Mouse (Mus musculus): Measurements from ENCODE around the gene Nprl2.
A peak's percentile ranks its signal among the peaks of the same experiment; 100 is the strongest.

The Nprl2 gene

GRCm38 (mm10) chr9:107541474-107542351, at the start of gene Nprl2, which contains the start of gene Cyb561d2:
Gene Nprl2 (plus strand): TSS chr9:107542226.
Gene Cyb561d2 (minus strand): TSS chr9:107542193.
- DNase-seq (ENCODE audit: low spot score in 2 of 2) = peak; percentile 92 to 93

- DNase-seq (ENCODE audit: low spot score in 2 of 2) = no peak
Observed at GRCm38 (mm10) chr9:107493511-107493910, 48.5 kb upstream of the Nprl2 start.

GRCm38 (mm10) chr9:107494238-107494637, 47.8 kb upstream of the Nprl2 start:
- DNase-seq (ENCODE audit: low spot score in 2 of 2) = no peak

GRCm38 (mm10) chr9:107496359-107496758, 45.7 kb upstream of the Nprl2 start:
- DNase-seq (ENCODE audit: low spot score in 2 of 2) = no peak

GRCm38 (mm10) chr9:107500708-107501286, 41.2 kb upstream of the Nprl2 start:
- DNase-seq (ENCODE audit: low spot score in 2 of 2) = no peak

- DNase-seq (ENCODE audit: low spot score in 2 of 2) = no peak
Observed at GRCm38 (mm10) chr9:107502131-107502846, 39.7 kb upstream of the Nprl2 start.

GRCm38 (mm10) chr9:107504662-107505537, 37.1 kb upstream of the Nprl2 start:
- DNase-seq (ENCODE audit: low spot score in 2 of 2) = no peak

- DNase-seq (ENCODE audit: low spot score in 2 of 2) = peak; percentile 66 to 67
Observed at GRCm38 (mm10) chr9:107508266-107508665, 33.8 kb upstream of the Nprl2 start.

- no peak for DNase-seq (ENCODE audit: low spot score in 2 of 2)
Observed at GRCm38 (mm10) chr9:107510384-107511100, 31.5 kb upstream of the Nprl2 start.

GRCm38 (mm10) chr9:107511436-107511835, 30.6 kb upstream of the Nprl2 start:
- DNase-seq (ENCODE audit: low spot score in 2 of 2) = no peak

GRCm38 (mm10) chr9:107512326-107512725, 29.7 kb upstream of the Nprl2 start:
- DNase-seq (ENCODE audit: low spot score in 2 of 2) = no peak

GRCm38 (mm10) chr9:107514303-107514955, 27.6 kb upstream of the Nprl2 start:
- peak; percentile 64 to 85 for DNase-seq (ENCODE audit: low spot score in 2 of 2)

- DNase-seq (ENCODE audit: low spot score in 2 of 2) = no peak
Observed at GRCm38 (mm10) chr9:107520331-107520730, 21.7 kb upstream of the Nprl2 start.

- no peak for DNase-seq (ENCODE audit: low spot score in 2 of 2)
Observed at GRCm38 (mm10) chr9:107521190-107521589, 20.8 kb upstream of the Nprl2 start.

- no peak for DNase-seq (ENCODE audit: low spot score in 2 of 2)
Observed at GRCm38 (mm10) chr9:107521711-107522399, 20.2 kb upstream of the Nprl2 start.

- DNase-seq (ENCODE audit: low spot score in 2 of 2) = no peak
Observed at GRCm38 (mm10) chr9:107522400-107522711, 19.7 kb upstream of the Nprl2 start.

- DNase-seq (ENCODE audit: low spot score in 2 of 2) = peak; percentile 72 to 77
Observed at GRCm38 (mm10) chr9:107526198-107527026, 15.6 kb upstream of the Nprl2 start.

GRCm38 (mm10) chr9:107533791-107534407, 8.1 kb upstream of the Nprl2 start, which contains the start of gene Tmem115:
Gene Tmem115 (plus strand): TSS chr9:107533945.
- DNase-seq (ENCODE audit: low spot score in 2 of 2) = peak; percentile 91 to 94

Measured in frontal cortex, postnatal 10 days (tissue).